Mouse (Mus musculus) heart, embryonic 15.5 days (tissue): ENCODE measurements at regions not wholly inside any gene's neighbourhood (a gene's known extent, or its start where the extent isn't known, plus 50 kb on each side); places are given as distances from the start of the nearest gene placed in this dataset.

Experiments
- ATAC-seq: fragments of 200-750 bp; cut with Nextera tagmentation; replicated peaks from 2 replicates; pipeline ENCODE4 v1.8.0; 2017; ENCODE audit warnings: low read depth, moderate TSS enrichment; ENCODE audit not compliant: insufficient number of reproducible peaks, insufficient read depth, low FRiP score
- H3K27ac ChIP-seq: fragments of 300-500 bp; sonication (generic); 2 replicates; pipeline ENCODE4 v1.5.1; 2015; ENCODE audit warnings: mild to moderate bottlenecking, inconsistent platforms
- H3K27me3 ChIP-seq: fragments of 300-500 bp; sonication (generic); 2 replicates; pipeline ENCODE4 v1.6.1; 2015; ENCODE audit warnings: inconsistent platforms
- H3K36me3 ChIP-seq: fragments of 300-500 bp; sonication (generic); 2 replicates; pipeline ENCODE4 v1.6.1; 2015; ENCODE audit warnings: mild to moderate bottlenecking, inconsistent platforms
- H3K4me1 ChIP-seq: fragments of 300-500 bp; sonication (generic); replicated peaks from 2 replicates; pipeline ENCODE4 v1.6.1; 2015; ENCODE audit warnings: inconsistent platforms
- H3K4me2 ChIP-seq: fragments of 300-500 bp; sonication (generic); 2 replicates; pipeline ENCODE4 v1.6.1; 2015; ENCODE audit warnings: inconsistent platforms, mild to moderate bottlenecking, moderate library complexity
- H3K4me3 ChIP-seq: fragments of 300-500 bp; sonication (generic); 2 replicates; pipeline ENCODE4 v1.5.1; 2015; ENCODE audit warnings: mild to moderate bottlenecking, inconsistent platforms
- H3K9ac ChIP-seq: fragments of 300-500 bp; sonication (generic); 2 replicates; pipeline ENCODE4 v1.6.1; 2015; ENCODE audit warnings: mild to moderate bottlenecking, inconsistent platforms
- H3K9me3 ChIP-seq: fragments of 300-500 bp; sonication (generic); replicated peaks from 2 replicates; pipeline ENCODE4 v1.6.1; 2016; ENCODE audit warnings: inconsistent platforms
- WGBS: fragments of 180-500 bp; shearing (Covaris S2); methylation state at CpG from one replicate; pipeline ENCODE4 v1.1.7; 2015; ENCODE audit warnings: mixed read lengths; 5-methylcytosine and 5-hydroxymethylcytosine counted together

DNA sequence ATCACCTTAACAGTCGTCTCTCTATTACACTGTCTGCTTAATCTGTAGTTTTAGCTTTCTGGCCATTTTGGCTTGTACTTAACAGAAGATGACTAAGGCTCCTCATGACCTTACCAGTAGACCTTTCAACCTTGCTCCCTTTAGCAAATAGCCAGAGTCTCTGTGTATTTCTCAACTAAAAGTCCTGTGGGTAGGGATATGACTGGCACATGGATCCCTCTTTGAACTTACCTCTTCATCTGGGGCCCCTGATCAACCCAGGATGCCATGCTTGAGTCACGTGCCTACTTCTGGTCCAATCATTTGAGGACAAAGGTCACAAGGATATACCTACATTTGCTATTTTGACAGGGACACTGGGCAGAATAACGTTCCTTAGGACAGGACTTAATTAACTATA, 292.7 kb downstream of the Cog6 start:
- H3K9ac ChIP-seq, result no peak overlapping the region
- WGBS, result 80% methylated on average over 3 of the region's 3 CpGs
- no peak for ATAC-seq

GRCm38 (mm10) chr3:52722946-52723345, 294.1 kb downstream of the Cog6 start:
- ATAC-seq, result no peak
- Histone ChIP-seq H3K9ac (no peak overlapping the region), H3K4me3 (no peak overlapping the region), H3K9me3 (no peaks in the 10 kb centered on the region), H3K36me3 (no peaks in the 10 kb centered on the region), H3K27me3 (no peaks in the 10 kb centered on the region), H3K4me2 (no peak overlapping the region), H3K4me1 (no peaks in the 10 kb centered on the region), H3K27ac (no peak overlapping the region)
- WGBS, result 85% methylated on average over 2 of the region's 2 CpGs

More for the DNA sequence above, 292.7 kb downstream of the Cog6 start:
- no peaks in the 10 kb centered on the region for H3K27me3 ChIP-seq
- no peak overlapping the region for H3K27ac ChIP-seq
- H3K36me3 ChIP-seq, result no peaks in the 10 kb centered on the region
- H3K4me3 ChIP-seq, result no peak overlapping the region
- no peak overlapping the region for H3K4me2 ChIP-seq
- no peaks in the 10 kb centered on the region; the same call in 1 of the 2 replicates for H3K4me1 ChIP-seq
- H3K9me3 ChIP-seq, result no peaks in the 10 kb centered on the region

DNA sequence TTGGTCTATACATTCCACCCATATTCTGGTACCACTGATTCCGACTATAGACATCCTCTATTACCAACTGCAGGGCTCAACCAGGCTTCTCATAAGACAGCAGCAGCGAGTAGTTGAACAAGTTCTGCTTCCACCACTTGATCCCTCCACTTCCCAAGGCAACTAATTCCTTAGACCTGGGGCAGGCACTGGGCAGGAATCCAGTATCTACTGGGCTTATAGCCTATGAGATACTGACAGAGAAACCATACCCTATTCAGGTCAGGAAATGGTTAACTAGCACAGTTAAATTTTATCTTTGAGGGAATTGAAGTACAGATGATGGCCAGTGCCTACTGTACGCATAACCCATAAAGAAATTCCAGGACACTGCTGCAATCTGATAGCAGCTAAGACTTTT, 297.9 kb downstream of the Cog6 start:
- no peaks in the 10 kb centered on the region for H3K9me3 ChIP-seq
- H3K4me3 ChIP-seq, result no peak overlapping the region
- H3K36me3 ChIP-seq, result no peaks in the 10 kb centered on the region
- no peaks in the 10 kb centered on the region for H3K27me3 ChIP-seq
- H3K4me2 ChIP-seq, result no peak overlapping the region
- no peaks in the 10 kb centered on the region for H3K4me1 ChIP-seq
- 74% methylated on average over 3 of the region's 3 CpGs for WGBS
- ATAC-seq, result no peak
- H3K9ac ChIP-seq, result no peak overlapping the region
- H3K27ac ChIP-seq, result no peak overlapping the region

- Histone ChIP-seq H3K27ac (no peak overlapping the region), H3K4me2 (no peak overlapping the region), H3K4me1 (no peaks in the 10 kb centered on the region), H3K9me3 (no peaks in the 10 kb centered on the region), H3K27me3 (no peaks in the 10 kb centered on the region), H3K9ac (no peak overlapping the region), H3K36me3 (no peaks in the 10 kb centered on the region), H3K4me3 (no peak overlapping the region)
- no peak for ATAC-seq
- 87% methylated on average over 5 of the region's 5 CpGs for WGBS
Measured at GRCm38 (mm10) chr3:52717324-52717723, 299.7 kb downstream of the Cog6 start.

DNA sequence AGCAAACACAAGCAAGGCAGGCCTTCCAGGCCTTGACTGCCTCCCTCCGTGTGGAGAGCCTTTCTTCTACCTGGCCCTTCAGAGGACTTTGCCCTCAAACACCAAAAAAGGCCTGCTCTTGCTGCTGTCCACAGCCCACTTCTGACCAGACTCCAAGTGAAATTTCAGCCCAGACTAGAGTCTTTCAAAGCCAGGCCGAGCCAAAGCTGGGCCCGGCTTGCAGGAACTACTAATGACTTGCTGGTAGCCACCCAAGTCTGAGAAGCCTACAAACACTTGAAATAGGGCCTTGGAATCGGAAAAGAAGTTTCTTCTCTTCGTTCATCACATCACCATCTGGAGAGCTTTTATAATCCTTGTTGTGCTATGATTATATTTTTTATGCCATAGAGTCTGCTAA, 304.9 kb downstream of the Cog6 start:
- WGBS, result 88% methylated on average over 5 of the region's 5 CpGs
- Histone ChIP-seq H3K4me1 (no peaks in the 10 kb centered on the region; the same call in 1 of the 2 replicates), H3K4me3 (no peak overlapping the region), H3K27ac (no peak overlapping the region), H3K4me2 (no peak overlapping the region), H3K9ac (no peak overlapping the region), H3K9me3 (no peaks in the 10 kb centered on the region), H3K36me3 (no peaks in the 10 kb centered on the region), H3K27me3 (no peaks in the 10 kb centered on the region)
- no peak for ATAC-seq

- no peak overlapping the region for H3K9ac ChIP-seq
- H3K36me3 ChIP-seq, result no peaks in the 10 kb centered on the region
- no peak for ATAC-seq
- H3K9me3 ChIP-seq, result no peaks in the 10 kb centered on the region
- H3K4me3 ChIP-seq, result no peak overlapping the region
- H3K4me1 ChIP-seq, result no peaks in the 10 kb centered on the region; the same call in 1 of the 2 replicates
- H3K27ac ChIP-seq, result no peak overlapping the region
- H3K27me3 ChIP-seq, result no peaks in the 10 kb centered on the region
- 57% methylated on average over 9 of the region's 9 CpGs for WGBS
- H3K4me2 ChIP-seq, result no peak overlapping the region
Measured at GRCm38 (mm10) chr3:52711133-52711532, 305.9 kb downstream of the Cog6 start.

GRCm38 (mm10) chr3:52708746-52709145, 308.3 kb downstream of the Cog6 start:
- Histone ChIP-seq H3K9me3 (no peaks in the 10 kb centered on the region), H3K9ac (no peak overlapping the region), H3K27ac (no peak overlapping the region), H3K4me3 (no peak overlapping the region), H3K36me3 (no peaks in the 10 kb centered on the region), H3K4me2 (no peak overlapping the region), H3K27me3 (no peaks in the 10 kb centered on the region), H3K4me1 (no peaks in the 10 kb centered on the region; the same call in 1 of the 2 replicates)
- 81% methylated on average over 3 of the region's 3 CpGs for WGBS
- ATAC-seq, result no peak

- H3K4me1 ChIP-seq, result no peaks in the 10 kb centered on the region; the same call in 1 of the 2 replicates
- ATAC-seq, result no peak
- no peak overlapping the region for H3K27ac ChIP-seq
- H3K9me3 ChIP-seq, result no peaks in the 10 kb centered on the region
- no peaks in the 10 kb centered on the region for H3K27me3 ChIP-seq
- no peak overlapping the region for H3K4me2 ChIP-seq
- H3K4me3 ChIP-seq, result no peak overlapping the region
- no peak overlapping the region for H3K9ac ChIP-seq
- no peaks in the 10 kb centered on the region for H3K36me3 ChIP-seq
- 51% methylated on average over 1 of the region's 1 CpGs for WGBS
Measured at GRCm38 (mm10) chr3:52708301-52708700, 308.7 kb downstream of the Cog6 start.

GRCm38 (mm10) chr3:52706626-52707025, 310.4 kb downstream of the Cog6 start:
- H3K4me3 ChIP-seq, result no peak overlapping the region
- H3K9ac ChIP-seq, result no peak overlapping the region
- no peak overlapping the region for H3K4me2 ChIP-seq
- WGBS, result 80% methylated on average over 2 of the region's 2 CpGs
- no peak for ATAC-seq
- H3K27me3 ChIP-seq, result no peaks in the 10 kb centered on the region
- no peak overlapping the region for H3K27ac ChIP-seq
- no peaks in the 10 kb centered on the region for H3K36me3 ChIP-seq
- H3K4me1 ChIP-seq, result no peaks in the 10 kb centered on the region; the same call in 1 of the 2 replicates
- no peaks in the 10 kb centered on the region for H3K9me3 ChIP-seq

GRCm38 (mm10) chr3:52703751-52704150, 313.3 kb downstream of the Cog6 start:
- Histone ChIP-seq H3K4me2 (no peak overlapping the region), H3K4me1 (no peaks in the 10 kb centered on the region), H3K27me3 (no peaks in the 10 kb centered on the region), H3K9ac (no peak overlapping the region), H3K4me3 (no peak overlapping the region), H3K9me3 (no peaks in the 10 kb centered on the region), H3K36me3 (no peaks in the 10 kb centered on the region), H3K27ac (no peak overlapping the region)
- ATAC-seq, result no peak
- WGBS, result 90% methylated on average over 6 of the region's 6 CpGs

DNA sequence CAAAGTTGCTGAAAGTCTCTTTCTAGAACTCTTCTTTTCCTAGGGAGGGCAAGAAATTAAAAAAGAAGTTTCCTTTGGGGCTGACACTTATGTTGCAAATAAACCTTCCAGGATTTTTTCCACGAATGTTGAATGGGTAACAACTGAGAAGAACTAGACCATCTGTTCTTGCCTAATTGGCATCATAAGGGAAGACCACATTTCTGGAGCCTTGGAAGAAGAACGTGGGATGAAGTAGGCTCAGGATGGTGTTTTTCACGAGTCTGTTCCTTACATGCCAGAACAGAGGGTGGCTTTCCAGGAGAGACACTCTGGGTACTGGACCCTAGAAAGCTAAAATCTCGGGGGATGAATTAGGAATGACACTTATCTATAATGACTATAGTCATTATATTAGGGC, 314.1 kb downstream of the Cog6 start:
- no peak for ATAC-seq
- no peak overlapping the region for H3K4me2 ChIP-seq

DNA sequence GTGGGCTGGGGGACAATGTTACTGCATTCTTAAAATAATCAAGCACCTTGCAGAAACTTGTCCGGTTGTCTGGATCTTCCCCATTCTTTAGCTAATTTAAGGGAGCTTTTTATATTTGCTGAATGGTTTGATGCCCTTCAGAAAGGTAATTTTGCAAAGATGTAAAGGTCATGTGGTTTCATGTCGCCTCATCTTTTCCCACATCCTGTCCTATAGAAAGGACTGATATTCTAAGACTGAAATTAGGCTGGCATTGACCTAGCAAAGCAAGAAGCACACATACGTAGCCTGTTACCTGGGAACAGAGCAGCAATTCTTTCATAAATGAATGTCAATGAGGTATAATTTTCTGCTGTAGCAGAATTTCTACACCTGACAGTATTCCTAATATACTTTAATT, 315.4 kb downstream of the Cog6 start:
- H3K27ac ChIP-seq, result no peak overlapping the region
- no peak overlapping the region for H3K4me3 ChIP-seq
- no peaks in the 10 kb centered on the region for H3K4me1 ChIP-seq
- no peak for ATAC-seq
- H3K4me2 ChIP-seq, result no peak overlapping the region
- WGBS, result 83% methylated on average over 3 of the region's 3 CpGs
- no peaks in the 10 kb centered on the region for H3K9me3 ChIP-seq
- no peaks in the 10 kb centered on the region for H3K36me3 ChIP-seq
- no peaks in the 10 kb centered on the region for H3K27me3 ChIP-seq
- no peak overlapping the region for H3K9ac ChIP-seq

More for the DNA sequence above, 314.1 kb downstream of the Cog6 start:
- 76% methylated on average over 4 of the region's 4 CpGs for WGBS
- H3K4me1 ChIP-seq, result no peaks in the 10 kb centered on the region
- H3K9ac ChIP-seq, result no peak overlapping the region
- H3K36me3 ChIP-seq, result no peaks in the 10 kb centered on the region
- no peaks in the 10 kb centered on the region for H3K27me3 ChIP-seq
- H3K4me3 ChIP-seq, result no peak overlapping the region
- H3K9me3 ChIP-seq, result no peaks in the 10 kb centered on the region
- no peak overlapping the region for H3K27ac ChIP-seq
